Mouse (Mus musculus): ENCODE results near the gene Wnt3a.
A peak's percentile ranks its signal among the peaks of the same experiment; 100 is the strongest.

- TF ChIP-seq CTCF (IDR thresholded peaks at IDR 0.05; ENCODE audit: insufficient read depth, low read length) = no peak
- peak; percentile 98 for TF ChIP-seq POLR2A (IDR thresholded peaks at IDR 0.05; ENCODE audit: borderline replicate concordance, extremely low read depth, low read depth, low read length)
Measured at GRCm38 (mm10) chr11:59208153-59208831, 82.3 kb downstream of the Wnt3a start, which contains the start of gene 2310033P09Rik.
